Comparison of ENCODE assay signal across 25 mouse cellular contexts in the genomic region with DNA sequence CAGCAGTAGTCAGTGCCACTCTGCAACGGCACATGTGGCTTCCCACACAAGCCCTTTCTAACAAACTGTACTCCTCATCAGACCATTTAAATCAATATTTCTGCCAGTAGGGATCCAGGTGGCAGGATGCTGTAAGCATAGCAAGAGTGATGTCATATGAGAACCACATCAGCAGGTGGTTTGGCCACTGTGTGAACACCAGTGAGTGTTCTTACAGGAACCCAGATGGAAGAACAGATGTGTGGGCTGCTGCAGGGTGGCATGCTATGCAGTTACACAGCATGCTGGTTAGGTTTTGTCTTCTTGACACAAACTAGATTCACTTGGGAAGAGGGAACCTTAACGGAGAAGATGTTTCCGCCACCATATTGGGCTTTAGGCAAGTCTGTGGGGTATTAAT. TPM values are rescaled to one million over a fixed set of nuclear protein-coding genes. Genes with fewer than 3 reads are reported as not detected.
DNase-seq lines count a peak whose midpoint lies in the region; ATAC-seq and TF ChIP-seq lines count a peak whose summit lies in the region.
"Had no signal": no experiment of that assay in that cellular context is flagged by ENCODE, and none has a peak within 500 bp of the region (broad histone marks: within the 10 kb centered on the region; RNA-seq: fewer than 3 reads in every experiment).

No protein-coding gene starts in this region.

- no peaks in the 10 kb centered on the region for H3K27me3 ChIP-seq in liver, embryonic 12.5 days (replicated peaks)
- H3K27me3 ChIP-seq in liver, postnatal 0 days (ENCODE audit: insufficient read depth, low read length), result no peaks in the 10 kb centered on the region
- H3K27me3 ChIP-seq in liver, embryonic 15.5 days, result no peaks in the 10 kb centered on the region
- H3K27me3 ChIP-seq in thymus, adult 2 months (ENCODE audit: control insufficient read depth, insufficient read depth, low read length), result no peaks in the 10 kb centered on the region
- H3K27me3 ChIP-seq in hindbrain, embryonic 11.5 days (ENCODE audit: control insufficient read depth, insufficient read depth, low read length), result no peaks in the 10 kb centered on the region
- H3K27me3 ChIP-seq: embryonic facial prominence, embryonic 12.5 days; forebrain, embryonic 12.5 days; heart, embryonic 12.5 days; hindbrain, embryonic 12.5 days had no signal

- no peak for TF ChIP-seq POLR2A in thymus, adult 2 months (IDR thresholded peaks at IDR 0.05; ENCODE audit: control insufficient read depth, extremely low read depth, insufficient read depth, low read length, poor library complexity)

- H3K4me1 ChIP-seq in liver, embryonic 12.5 days, result peaks cover 77% of the 10 kb centered on the region
- H3K4me1 ChIP-seq in liver, postnatal 0 days (ENCODE audit: insufficient read depth), result peaks cover 45% of the 10 kb centered on the region
- H3K4me1 ChIP-seq in liver, embryonic 15.5 days (replicated peaks), result peaks cover 72% of the 10 kb centered on the region
- H3K4me1 ChIP-seq in thymus, adult 2 months (replicated peaks; ENCODE audit: control insufficient read depth, insufficient read depth, low read length), result peaks cover 20% of the 10 kb centered on the region
- H3K4me1 ChIP-seq in hindbrain, embryonic 11.5 days (replicated peaks; ENCODE audit: control insufficient read depth, insufficient read depth, low read length), result no peaks in the 10 kb centered on the region

- H3K9me3 ChIP-seq in liver, embryonic 12.5 days (replicated peaks), result no peaks in the 10 kb centered on the region
- H3K9me3 ChIP-seq in liver, postnatal 0 days (ENCODE audit: low read length), result no peaks in the 10 kb centered on the region
- no peaks in the 10 kb centered on the region for H3K9me3 ChIP-seq in liver, embryonic 15.5 days (replicated peaks)
- H3K9me3 ChIP-seq in hindbrain, embryonic 11.5 days (ENCODE audit: control insufficient read depth, low read length), result no peaks in the 10 kb centered on the region
- H3K9me3 ChIP-seq: embryonic facial prominence, embryonic 12.5 days; forebrain, embryonic 12.5 days; heart, embryonic 12.5 days; hindbrain, embryonic 12.5 days had no signal

- H3K36me3 ChIP-seq in liver, embryonic 12.5 days, result peaks cover 7% of the 10 kb centered on the region
- peaks cover 6% of the 10 kb centered on the region for H3K36me3 ChIP-seq in liver, postnatal 0 days (replicated peaks; ENCODE audit: insufficient read depth, low read length)
- H3K36me3 ChIP-seq in liver, embryonic 15.5 days (replicated peaks), result peaks cover 11% of the 10 kb centered on the region
- H3K36me3 ChIP-seq in thymus, adult 2 months (ENCODE audit: control insufficient read depth, insufficient read depth, low read length), result peaks cover 4% of the 10 kb centered on the region
- H3K36me3 ChIP-seq in hindbrain, embryonic 11.5 days (ENCODE audit: control insufficient read depth, insufficient read depth, low read length), result no peaks in the 10 kb centered on the region

- ATAC-seq in liver, embryonic 12.5 days, result no peak
- no peak for ATAC-seq in liver, postnatal 0 days
- no peak for ATAC-seq in liver, embryonic 15.5 days (ENCODE audit: insufficient read depth)
- ATAC-seq in cerebellum, adult (ENCODE audit: insufficient number of reproducible peaks, low FRiP score, low TSS enrichment), result no peak
- no peak for ATAC-seq in hindbrain, embryonic 11.5 days (ENCODE audit: low FRiP score)
- ATAC-seq: forebrain, embryonic 16.5 days had no signal

- WGBS in liver, embryonic 12.5 days (ENCODE audit: insufficient replicate concordance), result 91% methylated on average over 3 of the region's 3 CpGs
- 93% methylated on average over 3 of the region's 3 CpGs for WGBS in liver, postnatal 0 days (ENCODE audit: insufficient replicate concordance)
- 95% methylated on average over 3 of the region's 3 CpGs for WGBS in liver, embryonic 15.5 days (ENCODE audit: insufficient replicate concordance)
- 52% methylated on average over 3 of the region's 3 CpGs for WGBS in thymus, adult 2 months
- 96% methylated on average over 3 of the region's 3 CpGs for WGBS in hindbrain, embryonic 11.5 days

- no peak for TF ChIP-seq CTCF in liver, postnatal 0 days (IDR thresholded peaks at IDR 0.05; ENCODE audit: low read depth)
- TF ChIP-seq CTCF in thymus, adult 2 months (IDR thresholded peaks at IDR 0.05; ENCODE audit: borderline replicate concordance, control insufficient read depth, extremely low read depth, insufficient read depth, low read length, poor library complexity), result no peak

- H3K4me3 ChIP-seq in liver, embryonic 12.5 days, result no peak overlapping the region
- H3K4me3 ChIP-seq in liver, postnatal 0 days (ENCODE audit: low read depth, low read length), result no peak overlapping the region
- H3K4me3 ChIP-seq in liver, embryonic 15.5 days (replicated peaks), result no peak overlapping the region
- H3K4me3 ChIP-seq in thymus, adult 2 months (ENCODE audit: control insufficient read depth, insufficient read depth, low read length), result no peak overlapping the region
- no peak overlapping the region for H3K4me3 ChIP-seq in hindbrain, embryonic 11.5 days (ENCODE audit: low read depth, low read length)
- H3K4me3 ChIP-seq: embryonic facial prominence, embryonic 12.5 days; forebrain, embryonic 12.5 days; heart, embryonic 12.5 days; hindbrain, embryonic 12.5 days had no signal

- no peak for TF ChIP-seq EP300 in liver, postnatal 0 days (IDR thresholded peaks at IDR 0.05; ENCODE audit: low read depth)

- H3K9ac ChIP-seq in liver, embryonic 12.5 days, result no peak overlapping the region
- H3K9ac ChIP-seq in liver, postnatal 0 days (replicated peaks), result no peak overlapping the region
- H3K9ac ChIP-seq in liver, embryonic 15.5 days, result no peak overlapping the region
- H3K9ac ChIP-seq in hindbrain, embryonic 11.5 days (ENCODE audit: low read depth, low read length), result no peak overlapping the region
- H3K9ac ChIP-seq: embryonic facial prominence, embryonic 12.5 days; forebrain, embryonic 12.5 days; heart, embryonic 12.5 days; hindbrain, embryonic 12.5 days had no signal

- intact Hi-C loops in heart, postnatal 14 days (cut with DNase I), result loop anchor here (5.0 kb wide), 1 partner anchor 155 kb away; no protein-coding TSS in a partner anchor

- peak overlapping the region; percentile 39; the same call in 1 of the 2 replicates for H3K27ac ChIP-seq in liver, embryonic 12.5 days
- H3K27ac ChIP-seq in liver, postnatal 0 days (ENCODE audit: low read depth), result no peak overlapping the region
- peak overlapping the region; percentile 97 for H3K27ac ChIP-seq in liver, embryonic 15.5 days (replicated peaks)
- H3K27ac ChIP-seq in thymus, adult 2 months (ENCODE audit: control insufficient read depth, insufficient read depth, low read length), result peak overlapping the region; percentile 44; the same call in 1 of the 2 replicates
- H3K27ac ChIP-seq in hindbrain, embryonic 11.5 days (ENCODE audit: low read depth, low read length), result no peak overlapping the region
- H3K27ac ChIP-seq: embryonic facial prominence, embryonic 12.5 days; forebrain, embryonic 12.5 days; hindbrain, embryonic 12.5 days had no signal

- no peak overlapping the region for H3K4me2 ChIP-seq in liver, embryonic 12.5 days
- no peak overlapping the region for H3K4me2 ChIP-seq in liver, postnatal 0 days (ENCODE audit: low read depth, low read length)
- H3K4me2 ChIP-seq in liver, embryonic 15.5 days, result no peak overlapping the region
- no peak overlapping the region for H3K4me2 ChIP-seq in hindbrain, embryonic 11.5 days (replicated peaks; ENCODE audit: low read depth, low read length)
- H3K4me2 ChIP-seq: embryonic facial prominence, embryonic 12.5 days; forebrain, embryonic 12.5 days; heart, embryonic 12.5 days; hindbrain, embryonic 12.5 days had no signal

- no peak for DNase-seq in liver, postnatal 0 days
- peak; percentile 50 for DNase-seq in thymus, adult 2 months
- peak; percentile 49 for DNase-seq in thymus, postnatal 25 days
- no peak for DNase-seq in heart, postnatal 14 days
- DNase-seq in hindbrain, embryonic 11.5 days (ENCODE audit: low spot score), result no peak
- DNase-seq: adrenal gland, postnatal 10 days; cerebellum, adult 11-12 months; cerebellum, adult 9-10 months; cerebellum, postnatal 25 days; gastrocnemius, postnatal 10 days; heart, postnatal 36 days had no signal

RNA-seq across cellular contexts. Expression of gene Srsf5, which starts 3.4 kb away (rescaled TPM):
- polyA plus RNA-seq in liver, embryonic 12.5 days (2016; fragmentation: Nextera tagmentation; extraction: Ambion mirVana), result 357 and 402 TPM in 2 replicates
- 249 and 270 TPM in 2 replicates for polyA plus RNA-seq in liver, postnatal 0 days (2015; fragmentation: Nextera tagmentation; extraction: Ambion mirVana)
- 283 and 287 TPM in 2 replicates for polyA plus RNA-seq in liver, embryonic 15.5 days (2015; fragmentation: Nextera tagmentation; extraction: Ambion mirVana)
- 511 and 515 TPM in 2 replicates for polyA plus RNA-seq in thymus, adult 2 months (2012; rRNA removed)
- 100 to 1,000 TPM; 146 to 212 TPM for total RNA-seq in heart, postnatal 14 days (2021)
- 291 and 446 TPM in 2 replicates for polyA plus RNA-seq in hindbrain, embryonic 11.5 days (2014; fragmentation: Nextera tagmentation; extraction: Ambion mirVana)

RNA-seq across cellular contexts. Expression of gene Slc10a1, which starts 26.6 kb away (rescaled TPM):
- polyA plus RNA-seq in liver, embryonic 12.5 days (2016; fragmentation: Nextera tagmentation; extraction: Ambion mirVana), result 0.57 and 0.60 TPM in 2 replicates
- 500 and 502 TPM in 2 replicates for polyA plus RNA-seq in liver, postnatal 0 days (2015; fragmentation: Nextera tagmentation; extraction: Ambion mirVana)
- 12.9 and 21.9 TPM in 2 replicates for polyA plus RNA-seq in liver, embryonic 15.5 days (2015; fragmentation: Nextera tagmentation; extraction: Ambion mirVana)
- 0.07 and 1.9 TPM in 2 replicates for polyA plus RNA-seq in thymus, adult 2 months (2012; rRNA removed)
- total RNA-seq in heart, postnatal 14 days (2021), result not detected
- 0.51 and 0.63 TPM in 2 replicates for polyA plus RNA-seq in hindbrain, embryonic 11.5 days (2014; fragmentation: Nextera tagmentation; extraction: Ambion mirVana)
- total RNA-seq: granulocyte monocyte progenitor cell, adult 5-6 weeks; heart, adult 8-10 months; heart, postnatal 36 days had no signal
- polyA plus RNA-seq: brain, embryonic 14.5 days; C2C12; cortical plate, adult 2 months; frontal cortex, adult 2 months had no signal

Comparison
In these comparisons a context has a peak if more than half of its experiments do, and no peak if none do; other contexts are left out.
1. H3K27ac ChIP-seq: peak in liver, embryonic 12.5 days (single experiment), liver, embryonic 15.5 days (single experiment) and thymus, adult 2 months (single experiment); none in liver, postnatal 0 days (single experiment) and hindbrain, embryonic 11.5 days (single experiment).
2. RNA of gene Slc10a1, which starts 26.6 kb away (polyA plus RNA-seq): 500 to 502 TPM in liver, postnatal 0 days; 12.9 to 21.9 TPM in liver, embryonic 15.5 days, 0.57 to 0.60 TPM in liver, embryonic 12.5 days, 0.51 to 0.63 TPM in hindbrain, embryonic 11.5 days and 0.07 to 1.9 TPM in thymus, adult 2 months; every median in the first group is over 10 times any median in the second.
3. DNase-seq: peak in thymus, adult 2 months (single experiment) and thymus, postnatal 25 days (single experiment); none in liver, postnatal 0 days (single experiment), heart, postnatal 14 days (0 of 2) and hindbrain, embryonic 11.5 days (single experiment).